Mouse (Mus musculus) heart, adult 2 months (tissue): ENCODE data around the gene A130010J15Rik.

Experiments used
- CTCF ChIP-seq: fragments of 200-600 bp; IDR thresholded peaks from 2 replicates; pipeline ENCODE4 v1.8.1; 2022; ENCODE audit warnings: antibody characterized with exemption, mild to moderate bottlenecking, moderate library complexity
- EP300 ChIP-seq: fragments of 200-500 bp; IDR thresholded peaks from 2 replicates; pipeline ENCODE4 v1.6.1; 2011; ENCODE audit warnings: low read depth, low read length, control low read depth; ENCODE audit not compliant: insufficient read depth
- POLR2A ChIP-seq: fragments of 200-500 bp; IDR thresholded peaks from 2 replicates; pipeline ENCODE4 v1.6.1; 2011; ENCODE audit warnings: mild to moderate bottlenecking, low read depth, low read length, control low read depth; ENCODE audit not compliant: insufficient read depth

DNA sequence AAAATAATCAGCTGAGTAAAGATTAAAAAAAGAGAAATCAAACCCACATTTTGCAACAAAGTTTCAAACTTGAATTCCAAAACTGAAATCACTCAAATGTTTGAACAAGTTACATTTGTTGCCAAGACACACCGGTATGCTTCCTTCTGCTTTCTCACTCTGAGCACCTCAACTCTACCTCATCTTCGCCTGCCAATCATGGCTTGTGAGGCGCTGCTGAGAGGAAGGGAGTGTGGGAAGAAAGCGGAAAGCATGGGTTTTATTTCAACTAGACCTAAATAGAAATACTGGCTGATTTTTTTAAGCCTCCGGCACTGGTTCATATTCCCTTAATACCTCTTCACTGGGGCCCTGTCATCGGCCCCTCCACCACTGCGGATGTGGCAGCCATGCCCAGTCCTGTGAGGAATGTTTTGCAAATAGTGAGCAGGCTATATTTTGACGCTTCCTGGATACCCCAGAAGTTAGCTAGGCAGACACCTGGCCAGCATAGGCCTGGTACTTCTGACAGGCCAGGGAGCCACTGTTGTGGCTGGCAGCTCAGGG lies 25.3 kb upstream of the A130010J15Rik start:
- TF ChIP-seq CTCF (no peak), POLR2A (no peak), EP300 (no peak)
